ENCODE assay signal across 10 mouse cellular contexts in the genomic region with DNA sequence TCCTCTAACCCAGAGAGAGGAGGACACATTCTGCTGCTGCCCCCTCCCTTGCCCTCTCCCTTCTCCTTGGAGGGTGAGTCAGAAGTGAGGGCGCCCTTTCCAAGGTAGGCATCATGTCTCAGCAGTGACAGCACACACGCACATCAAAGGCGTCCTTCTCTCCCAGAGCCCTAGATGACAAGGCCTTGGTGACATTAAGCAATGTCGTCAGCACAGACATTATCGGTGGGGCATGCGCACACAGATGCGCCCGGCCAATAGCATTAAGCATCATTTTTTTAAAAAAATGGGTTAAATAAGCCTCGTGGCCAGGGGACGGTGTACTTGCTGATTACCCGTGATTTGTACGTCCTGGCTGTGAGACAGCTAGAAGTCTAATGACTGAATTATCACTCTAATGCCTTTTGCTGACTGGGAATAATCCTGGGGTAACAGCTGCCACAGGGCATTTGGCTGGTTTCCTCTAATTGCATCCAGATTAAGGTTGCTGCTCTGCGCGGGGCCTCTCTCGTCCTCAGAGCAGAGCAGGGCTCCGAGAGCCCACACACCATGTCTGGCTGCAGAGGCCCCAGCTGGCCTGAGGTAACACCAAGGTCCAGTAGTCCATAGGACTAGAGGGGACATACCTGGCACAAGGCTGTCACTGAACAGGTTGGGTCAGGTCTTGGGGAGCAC. TPM values are rescaled to one million over a fixed set of nuclear protein-coding genes. Genes with fewer than 3 reads are reported as not detected.
A peak's percentile ranks its signal among the peaks of the same experiment; 100 is the strongest.
DNase-seq lines count a peak whose midpoint lies in the region; ATAC-seq lines count a peak whose summit lies in the region.
"Had no signal": no experiment of that assay in that cellular context is flagged by ENCODE, and none has a peak within 500 bp of the region (broad histone marks: within the 10 kb centered on the region; RNA-seq: fewer than 3 reads in every experiment).

No protein-coding gene starts in this region.

- H3K4me1 ChIP-seq in forebrain, embryonic 12.5 days, result peaks cover 18% of the 10 kb centered on the region
- peaks cover 4% of the 10 kb centered on the region for H3K4me1 ChIP-seq in forebrain, embryonic 16.5 days (replicated peaks; ENCODE audit: control insufficient read depth, insufficient read depth, low read length)
- H3K4me1 ChIP-seq in forebrain, embryonic 15.5 days, result peaks cover 11% of the 10 kb centered on the region
- H3K4me1 ChIP-seq in limb, embryonic 11.5 days (ENCODE audit: control insufficient read depth, insufficient read depth, low read length), result peaks cover 17% of the 10 kb centered on the region

- WGBS in forebrain, embryonic 12.5 days, result 65% methylated on average over 16 of the region's 16 CpGs
- 44% methylated on average over 16 of the region's 16 CpGs for WGBS in forebrain, embryonic 16.5 days
- WGBS in forebrain, embryonic 15.5 days, result 44% methylated on average over 16 of the region's 16 CpGs
- 29% methylated on average over 16 of the region's 16 CpGs for WGBS in limb, embryonic 11.5 days

- peak overlapping the region; percentile 69 for H3K27ac ChIP-seq in forebrain, embryonic 12.5 days
- no peak overlapping the region for H3K27ac ChIP-seq in forebrain, embryonic 16.5 days (ENCODE audit: low read length)
- H3K27ac ChIP-seq in forebrain, embryonic 15.5 days (replicated peaks), result peak overlapping the region; percentile 38; the same call in 1 of the 2 replicates
- no peak overlapping the region for H3K27ac ChIP-seq in limb, embryonic 11.5 days (replicated peaks; ENCODE audit: low read depth, low read length)

- peak; percentile 67 for DNase-seq in limb, embryonic 11.5 days (ENCODE audit: low spot score)
- DNase-seq in retina, postnatal 7 days (ENCODE audit: low read depth, low spot score), result peak; percentile 77
- no peak for DNase-seq in frontal cortex, adult 2 months (ENCODE audit: extremely low spot score in 1 of 2, low spot score in 1 of 2)
- no peak for DNase-seq in gastrocnemius, adult 18-20 months (ENCODE audit: low spot score)
- DNase-seq: kidney, adult 11 months; thymus, postnatal 14 days had no signal

- no peaks in the 10 kb centered on the region for H3K9me3 ChIP-seq in forebrain, embryonic 12.5 days
- no peaks in the 10 kb centered on the region for H3K9me3 ChIP-seq in forebrain, embryonic 16.5 days (ENCODE audit: control insufficient read depth, low read length)
- no peaks in the 10 kb centered on the region for H3K9me3 ChIP-seq in forebrain, embryonic 15.5 days
- no peaks in the 10 kb centered on the region for H3K9me3 ChIP-seq in limb, embryonic 11.5 days (ENCODE audit: control insufficient read depth, low read length)

- no peak overlapping the region for H3K4me2 ChIP-seq in forebrain, embryonic 12.5 days
- no peak overlapping the region for H3K4me2 ChIP-seq in forebrain, embryonic 16.5 days (ENCODE audit: low read length)
- no peak overlapping the region for H3K4me2 ChIP-seq in forebrain, embryonic 15.5 days (replicated peaks)
- H3K4me2 ChIP-seq in limb, embryonic 11.5 days (ENCODE audit: low read depth, severe bottlenecking), result no peak overlapping the region

- no peak overlapping the region for H3K9ac ChIP-seq in forebrain, embryonic 12.5 days
- H3K9ac ChIP-seq in forebrain, embryonic 16.5 days (replicated peaks; ENCODE audit: low read depth, low read length), result no peak overlapping the region
- no peak overlapping the region for H3K9ac ChIP-seq in forebrain, embryonic 15.5 days (replicated peaks)
- no peak overlapping the region for H3K9ac ChIP-seq in limb, embryonic 11.5 days (ENCODE audit: low read length)

- peak; percentile 21 for ATAC-seq in forebrain, embryonic 12.5 days (ENCODE audit: low FRiP score)
- no peak for ATAC-seq in forebrain, embryonic 16.5 days
- no peak for ATAC-seq in forebrain, embryonic 15.5 days (replicated peaks)
- ATAC-seq in limb, embryonic 11.5 days (ENCODE audit: insufficient number of reproducible peaks, low FRiP score, low TSS enrichment, low read depth), result no peak
- ATAC-seq in cerebellum, adult (ENCODE audit: insufficient number of reproducible peaks, low FRiP score, low TSS enrichment), result no peak

- H3K27me3 ChIP-seq in forebrain, embryonic 12.5 days, result no peaks in the 10 kb centered on the region
- no peaks in the 10 kb centered on the region for H3K27me3 ChIP-seq in forebrain, embryonic 16.5 days (replicated peaks; ENCODE audit: control insufficient read depth, insufficient read depth, low read length)
- H3K27me3 ChIP-seq in forebrain, embryonic 15.5 days, result no peaks in the 10 kb centered on the region
- H3K27me3 ChIP-seq in limb, embryonic 11.5 days (ENCODE audit: control insufficient read depth, insufficient read depth, low read length), result no peaks in the 10 kb centered on the region

- H3K36me3 ChIP-seq in forebrain, embryonic 12.5 days (replicated peaks), result peaks cover 31% of the 10 kb centered on the region
- peaks cover 6% of the 10 kb centered on the region for H3K36me3 ChIP-seq in forebrain, embryonic 16.5 days (ENCODE audit: control insufficient read depth, insufficient read depth)
- H3K36me3 ChIP-seq in forebrain, embryonic 15.5 days, result peaks cover 23% of the 10 kb centered on the region
- H3K36me3 ChIP-seq in limb, embryonic 11.5 days (ENCODE audit: control insufficient read depth, insufficient read depth, low read length), result 0 out of 2 replicates have a peak, but pooled peaks cover 2% of the 10 kb centered on the region

- H3K4me3 ChIP-seq in forebrain, embryonic 12.5 days (replicated peaks), result no peak overlapping the region
- H3K4me3 ChIP-seq in forebrain, embryonic 16.5 days (replicated peaks; ENCODE audit: low read length), result no peak overlapping the region
- H3K4me3 ChIP-seq in forebrain, embryonic 15.5 days, result no peak overlapping the region
- no peak overlapping the region for H3K4me3 ChIP-seq in limb, embryonic 11.5 days (ENCODE audit: low read depth, low read length)

RNA-seq across cellular contexts. Expression of a gene that starts 58.9 kb away (rescaled TPM):
- 12.7 and 14.5 TPM in 2 replicates for polyA plus RNA-seq in forebrain, embryonic 12.5 days (2016; fragmentation: Nextera tagmentation; extraction: Ambion mirVana)
- polyA plus RNA-seq in forebrain, embryonic 16.5 days (2015; fragmentation: Nextera tagmentation; extraction: Ambion mirVana), result 18.1 and 18.5 TPM in 2 replicates
- polyA plus RNA-seq in forebrain, embryonic 15.5 days (2015; fragmentation: Nextera tagmentation; extraction: Ambion mirVana), result 15.5 and 16.5 TPM in 2 replicates
- 5.4 and 5.8 TPM in 2 replicates for polyA plus RNA-seq in limb, embryonic 11.5 days (2014; fragmentation: Nextera tagmentation; extraction: Ambion mirVana)
- polyA plus RNA-seq in frontal cortex, adult 2 months (2012; rRNA removed), result 45.4 and 46.4 TPM in 2 replicates
- total RNA-seq in gastrocnemius, adult 18-20 months (2021), result 1 to 10 TPM; 1.6 to 2.5 TPM

Comparison
In these comparisons a context has a peak if more than half of its experiments do, and no peak if none do; other contexts are left out.
1. H3K27ac ChIP-seq: peak in forebrain, embryonic 12.5 days (single experiment) and forebrain, embryonic 15.5 days (single experiment); none in forebrain, embryonic 16.5 days (single experiment) and limb, embryonic 11.5 days (single experiment).
2. DNase-seq: peak in limb, embryonic 11.5 days (single experiment) and retina, postnatal 7 days (single experiment); none in frontal cortex, adult 2 months (0 of 2) and gastrocnemius, adult 18-20 months (single experiment).